Mouse (Mus musculus): Measurements from ENCODE around the gene Hipk2. TPM values are rescaled to one million over a fixed set of nuclear protein-coding genes. Genes with fewer than 3 reads are reported as not detected.

The Hipk2 gene
- polyA plus RNA-seq, 1 experiment from 2014 or later = 38.4 TPM

- Histone ChIP-seq H3K27ac (ENCODE audit: low read depth, low read length) (no peak overlapping the region), H3K4me1 (replicated peaks; ENCODE audit: control insufficient read depth, insufficient read depth, low read length) (peaks cover 4% of the 10 kb centered on the region; the same call in 1 of the 2 replicates), H3K9me3 (ENCODE audit: control insufficient read depth, low read length) (no peaks in the 10 kb centered on the region), H3K9ac (ENCODE audit: low read depth, low read length) (no peak overlapping the region), H3K27me3 (ENCODE audit: control insufficient read depth, insufficient read depth, low read length) (no peaks in the 10 kb centered on the region), H3K36me3 (ENCODE audit: control insufficient read depth, insufficient read depth, low read length) (no peaks in the 10 kb centered on the region), H3K4me2 (replicated peaks; ENCODE audit: low read depth, low read length) (no peak overlapping the region), H3K4me3 (ENCODE audit: low read depth, low read length) (no peak overlapping the region)
- ATAC-seq (ENCODE audit: low FRiP score) = no peak
- DNase-seq (ENCODE audit: low spot score) = no peak
- WGBS = 72% methylated on average over 2 of the region's 2 CpGs
Measured at GRCm38 (mm10) chr6:38866761-38867160, 9.2 kb downstream of the Hipk2 start.

GRCm38 (mm10) chr6:38866357-38866756, 9.6 kb downstream of the Hipk2 start:
- 0 out of 2 replicates have a peak, but pooled peaks cover 2% of the 10 kb centered on the region for H3K4me1 ChIP-seq (replicated peaks; ENCODE audit: control insufficient read depth, insufficient read depth, low read length)
- no peak for ATAC-seq (ENCODE audit: low FRiP score)
- no peak for DNase-seq (ENCODE audit: low spot score)
- H3K27ac ChIP-seq (ENCODE audit: low read depth, low read length) = no peak overlapping the region
- H3K9me3 ChIP-seq (ENCODE audit: control insufficient read depth, low read length) = no peaks in the 10 kb centered on the region
- H3K9ac ChIP-seq (ENCODE audit: low read depth, low read length) = no peak overlapping the region
- no peak overlapping the region for H3K4me2 ChIP-seq (replicated peaks; ENCODE audit: low read depth, low read length)
- H3K27me3 ChIP-seq (ENCODE audit: control insufficient read depth, insufficient read depth, low read length) = no peaks in the 10 kb centered on the region
- H3K4me3 ChIP-seq (ENCODE audit: low read depth, low read length) = no peak overlapping the region
- no peaks in the 10 kb centered on the region for H3K36me3 ChIP-seq (ENCODE audit: control insufficient read depth, insufficient read depth, low read length)
- 75% methylated on average over 1 of the region's 1 CpGs for WGBS

GRCm38 (mm10) chr6:38865805-38866204, 10.2 kb downstream of the Hipk2 start:
- no peak for ATAC-seq (ENCODE audit: low FRiP score)

GRCm38 (mm10) chr6:38863595-38863994, 12.4 kb downstream of the Hipk2 start:
- Histone ChIP-seq H3K9me3 (ENCODE audit: control insufficient read depth, low read length) (no peaks in the 10 kb centered on the region), H3K27ac (ENCODE audit: low read depth, low read length) (no peak overlapping the region), H3K9ac (ENCODE audit: low read depth, low read length) (no peak overlapping the region), H3K4me1 (replicated peaks; ENCODE audit: control insufficient read depth, insufficient read depth, low read length) (0 out of 2 replicates have a peak, but pooled peaks cover 2% of the 10 kb centered on the region), H3K4me2 (replicated peaks; ENCODE audit: low read depth, low read length) (no peak overlapping the region), H3K36me3 (ENCODE audit: control insufficient read depth, insufficient read depth, low read length) (no peaks in the 10 kb centered on the region), H3K27me3 (ENCODE audit: control insufficient read depth, insufficient read depth, low read length) (no peaks in the 10 kb centered on the region), H3K4me3 (ENCODE audit: low read depth, low read length) (no peak overlapping the region)
- ATAC-seq (ENCODE audit: low FRiP score) (no peak), DNase-seq (ENCODE audit: low spot score) (no peak)
- 68% methylated on average over 3 of the region's 3 CpGs for WGBS

More at GRCm38 (mm10) chr6:38865805-38866204, 10.2 kb downstream of the Hipk2 start:
- H3K9me3 ChIP-seq (ENCODE audit: control insufficient read depth, low read length) = no peaks in the 10 kb centered on the region
- no peak overlapping the region for H3K27ac ChIP-seq (ENCODE audit: low read depth, low read length)
- H3K4me3 ChIP-seq (ENCODE audit: low read depth, low read length) = no peak overlapping the region
- DNase-seq (ENCODE audit: low spot score) = no peak
- no peak overlapping the region for H3K9ac ChIP-seq (ENCODE audit: low read depth, low read length)
- H3K4me2 ChIP-seq (replicated peaks; ENCODE audit: low read depth, low read length) = no peak overlapping the region
- no peaks in the 10 kb centered on the region for H3K27me3 ChIP-seq (ENCODE audit: control insufficient read depth, insufficient read depth, low read length)
- no peaks in the 10 kb centered on the region for H3K36me3 ChIP-seq (ENCODE audit: control insufficient read depth, insufficient read depth, low read length)
- H3K4me1 ChIP-seq (replicated peaks; ENCODE audit: control insufficient read depth, insufficient read depth, low read length) = 0 out of 2 replicates have a peak, but pooled peaks cover 2% of the 10 kb centered on the region

- 90% methylated on average over 2 of the region's 2 CpGs for WGBS
- no peaks in the 10 kb centered on the region for H3K36me3 ChIP-seq (ENCODE audit: control insufficient read depth, insufficient read depth, low read length)
- no peak overlapping the region for H3K4me3 ChIP-seq (ENCODE audit: low read depth, low read length)
- H3K9ac ChIP-seq (ENCODE audit: low read depth, low read length) = no peak overlapping the region
- H3K4me1 ChIP-seq (replicated peaks; ENCODE audit: control insufficient read depth, insufficient read depth, low read length) = no peaks in the 10 kb centered on the region
- ATAC-seq (ENCODE audit: low FRiP score) = no peak
- H3K27ac ChIP-seq (ENCODE audit: low read depth, low read length) = no peak overlapping the region
- no peak overlapping the region for H3K4me2 ChIP-seq (replicated peaks; ENCODE audit: low read depth, low read length)
- H3K9me3 ChIP-seq (ENCODE audit: control insufficient read depth, low read length) = no peaks in the 10 kb centered on the region
- no peak for DNase-seq (ENCODE audit: low spot score)
- no peaks in the 10 kb centered on the region for H3K27me3 ChIP-seq (ENCODE audit: control insufficient read depth, insufficient read depth, low read length)
Measured at GRCm38 (mm10) chr6:38860301-38860700, 15.7 kb downstream of the Hipk2 start.

- DNase-seq (ENCODE audit: low spot score) (no peak), ATAC-seq (ENCODE audit: low FRiP score) (no peak)
- Histone ChIP-seq H3K36me3 (ENCODE audit: control insufficient read depth, insufficient read depth, low read length) (no peaks in the 10 kb centered on the region), H3K4me1 (replicated peaks; ENCODE audit: control insufficient read depth, insufficient read depth, low read length) (no peaks in the 10 kb centered on the region), H3K27me3 (ENCODE audit: control insufficient read depth, insufficient read depth, low read length) (no peaks in the 10 kb centered on the region), H3K9ac (ENCODE audit: low read depth, low read length) (no peak overlapping the region), H3K27ac (ENCODE audit: low read depth, low read length) (no peak overlapping the region), H3K4me2 (replicated peaks; ENCODE audit: low read depth, low read length) (no peak overlapping the region), H3K9me3 (ENCODE audit: control insufficient read depth, low read length) (no peaks in the 10 kb centered on the region), H3K4me3 (ENCODE audit: low read depth, low read length) (no peak overlapping the region)
- 94% methylated on average over 1 of the region's 1 CpGs for WGBS
Measured at GRCm38 (mm10) chr6:38859819-38860218, 16.1 kb downstream of the Hipk2 start.

- Histone ChIP-seq H3K4me1 (replicated peaks; ENCODE audit: control insufficient read depth, insufficient read depth, low read length) (no peaks in the 10 kb centered on the region; the same call in 1 of the 2 replicates), H3K36me3 (ENCODE audit: control insufficient read depth, insufficient read depth, low read length) (no peaks in the 10 kb centered on the region), H3K9ac (ENCODE audit: low read depth, low read length) (no peak overlapping the region), H3K9me3 (ENCODE audit: control insufficient read depth, low read length) (no peaks in the 10 kb centered on the region), H3K4me2 (replicated peaks; ENCODE audit: low read depth, low read length) (no peak overlapping the region), H3K4me3 (ENCODE audit: low read depth, low read length) (no peak overlapping the region), H3K27me3 (ENCODE audit: control insufficient read depth, insufficient read depth, low read length) (no peaks in the 10 kb centered on the region), H3K27ac (ENCODE audit: low read depth, low read length) (no peak overlapping the region)
- no peak for DNase-seq (ENCODE audit: low spot score)
- 80% methylated on average over 5 of the region's 5 CpGs for WGBS
- ATAC-seq (ENCODE audit: low FRiP score) = no peak
Measured at GRCm38 (mm10) chr6:38853561-38853992, 22.4 kb downstream of the Hipk2 start.

- DNase-seq (ENCODE audit: low spot score) (no peak), ATAC-seq (ENCODE audit: low FRiP score) (no peak)
- no peak overlapping the region for H3K4me3 ChIP-seq (ENCODE audit: low read depth, low read length)
- no peak overlapping the region for H3K4me2 ChIP-seq (replicated peaks; ENCODE audit: low read depth, low read length)
- H3K27ac ChIP-seq (ENCODE audit: low read depth, low read length) = no peak overlapping the region
- no peaks in the 10 kb centered on the region for H3K27me3 ChIP-seq (ENCODE audit: control insufficient read depth, insufficient read depth, low read length)
- no peaks in the 10 kb centered on the region; the same call in 1 of the 2 replicates for H3K4me1 ChIP-seq (replicated peaks; ENCODE audit: control insufficient read depth, insufficient read depth, low read length)
- H3K9ac ChIP-seq (ENCODE audit: low read depth, low read length) = no peak overlapping the region
- WGBS = 91% methylated on average over 2 of the region's 2 CpGs
- H3K9me3 ChIP-seq (ENCODE audit: control insufficient read depth, low read length) = no peaks in the 10 kb centered on the region
- H3K36me3 ChIP-seq (ENCODE audit: control insufficient read depth, insufficient read depth, low read length) = no peaks in the 10 kb centered on the region
Measured at GRCm38 (mm10) chr6:38851740-38852139, 24.2 kb downstream of the Hipk2 start.

GRCm38 (mm10) chr6:38850715-38851259, 25.2 kb downstream of the Hipk2 start:
- Histone ChIP-seq H3K27ac (ENCODE audit: low read depth, low read length) (no peak overlapping the region), H3K4me2 (replicated peaks; ENCODE audit: low read depth, low read length) (no peak overlapping the region), H3K9ac (ENCODE audit: low read depth, low read length) (no peak overlapping the region), H3K4me3 (ENCODE audit: low read depth, low read length) (no peak overlapping the region), H3K36me3 (ENCODE audit: control insufficient read depth, insufficient read depth, low read length) (no peaks in the 10 kb centered on the region), H3K9me3 (ENCODE audit: control insufficient read depth, low read length) (no peaks in the 10 kb centered on the region), H3K4me1 (replicated peaks; ENCODE audit: control insufficient read depth, insufficient read depth, low read length) (no peaks in the 10 kb centered on the region; the same call in 1 of the 2 replicates), H3K27me3 (ENCODE audit: control insufficient read depth, insufficient read depth, low read length) (no peaks in the 10 kb centered on the region)
- DNase-seq (ENCODE audit: low spot score) (no peak), ATAC-seq (ENCODE audit: low FRiP score) (no peak)
- WGBS = 93% methylated on average over 6 of the region's 6 CpGs
